Mouse (Mus musculus) embryonic fibroblast, embryonic 13.5 days (primary cell): Measurements from ENCODE around the gene Fnbp4.

Source experiments
- CTCF ChIP-seq: IDR thresholded peaks from 2 replicates; pipeline ENCODE4 v1.5.1; 2011; ENCODE audit warnings: mild to moderate bottlenecking, control low read depth, low read length, moderate library complexity, borderline replicate concordance; ENCODE audit not compliant: insufficient read depth
- POLR2A ChIP-seq: IDR thresholded peaks from 2 replicates; pipeline ENCODE4 v1.6.1; 2011; ENCODE audit warnings: low read depth, mild to moderate bottlenecking, control low read depth, low read length, moderate library complexity

GRCm38 (mm10) chr2:90781938-90782337 is 36.8 kb downstream of the Fnbp4 start:
- TF ChIP-seq CTCF = no peak
- TF ChIP-seq POLR2A = no peak
